Mouse (Mus musculus) T-helper 2 cell (primary cell): ENCODE measurements around the gene Ttc28.

Experiments
- in situ Hi-C: fragments of 300-600 bp; cut with MboI, MseI; formaldehyde crosslinking; loops from one replicate; pipeline ENCODE4 v1.15.1; 2025; ENCODE audit warnings: high pct_unique_total_duplicates

Ttc28 gene

DNA sequence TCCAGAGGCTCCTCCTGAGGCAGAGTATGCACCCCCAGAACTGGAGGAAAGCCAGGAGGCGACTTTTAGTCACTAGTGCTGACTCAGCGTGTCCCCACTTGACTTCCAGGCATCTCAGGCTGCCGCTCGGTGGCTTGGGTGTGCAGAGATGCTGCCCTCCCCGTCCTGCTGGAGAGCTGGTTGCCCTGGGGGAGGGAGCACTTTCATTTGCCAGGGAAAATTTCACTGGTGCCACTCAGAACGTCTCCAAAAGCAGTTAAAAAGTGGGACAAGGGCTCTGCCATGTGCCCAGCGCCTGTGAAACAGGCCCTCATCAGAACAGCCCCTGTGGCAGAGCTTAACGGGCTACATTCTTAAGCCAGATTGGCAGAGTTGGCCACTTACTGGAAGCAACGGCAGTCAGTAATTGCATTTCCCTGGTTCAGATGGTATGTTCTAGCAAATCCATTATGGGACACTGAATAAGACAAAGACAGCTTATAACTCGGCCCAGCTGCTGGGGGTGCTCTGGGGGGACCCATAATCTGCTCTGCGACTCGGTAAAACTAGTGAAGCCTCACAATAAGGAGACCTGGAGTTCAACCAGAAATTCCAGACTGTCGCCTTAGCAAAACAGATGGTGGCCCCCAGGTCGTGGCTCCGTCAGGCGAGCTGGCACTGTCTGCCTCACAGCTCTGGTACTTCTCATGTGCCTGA, 321.5 kb downstream of the Ttc28 start:
- in situ Hi-C loops, result loop anchor here (10.0 kb wide), 1 partner anchor 216 kb away; no protein-coding TSS in a partner anchor

DNA sequence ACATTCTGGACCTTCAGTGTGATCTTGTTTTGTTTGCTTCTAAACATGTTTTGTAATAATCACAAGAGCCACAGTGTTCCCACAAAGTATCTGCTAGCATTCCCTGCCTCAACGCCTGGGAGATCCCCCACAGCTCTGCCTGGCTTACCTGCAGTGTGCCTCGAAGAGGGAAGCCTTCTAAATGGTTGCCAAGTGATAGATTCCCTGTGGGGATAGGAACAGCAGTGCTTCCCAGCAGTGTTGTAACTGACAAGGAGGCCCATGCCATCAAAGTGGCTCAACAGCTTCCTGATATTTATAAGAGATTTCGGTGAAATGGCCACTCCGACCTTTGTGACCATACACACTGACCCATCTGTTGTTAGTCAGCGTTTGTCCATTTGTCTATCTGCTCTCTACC, 324.6 kb downstream of the Ttc28 start:
- in situ Hi-C loops, result loop anchor here (10.0 kb wide), 1 partner anchor 219 kb away; no protein-coding TSS in a partner anchor

DNA sequence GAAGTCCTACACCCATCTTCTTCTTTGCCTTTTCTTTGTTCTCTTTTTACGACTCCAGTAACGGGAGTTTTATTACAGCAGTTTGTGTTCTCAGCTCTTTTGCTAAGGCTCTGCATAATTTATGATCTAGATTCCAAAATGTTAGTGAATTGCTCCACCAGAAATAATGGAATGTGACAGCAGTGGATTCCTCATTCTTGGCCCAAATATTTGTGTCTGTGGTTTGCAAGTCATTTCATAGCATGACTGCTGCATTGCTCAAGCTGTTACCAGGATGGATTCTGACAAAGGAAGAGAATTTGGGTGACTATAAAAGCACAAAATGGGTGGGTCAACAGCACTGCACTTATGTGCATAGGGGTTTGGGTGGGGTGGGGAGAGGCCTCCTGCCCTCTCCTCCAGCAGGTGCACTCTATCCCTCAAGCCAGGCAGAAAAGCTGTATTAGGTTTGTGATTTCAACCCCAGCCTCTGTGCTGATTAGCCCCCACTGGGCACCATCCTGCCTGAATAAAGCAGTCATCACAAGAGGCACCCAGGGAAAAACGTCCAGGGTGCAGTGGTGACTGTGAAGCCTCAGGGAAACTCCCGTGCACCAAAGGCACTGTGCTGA, 325.5 kb downstream of the Ttc28 start:
- in situ Hi-C loops, result loop anchor here (10.0 kb wide), 1 partner anchor 220 kb away; no protein-coding TSS in a partner anchor

DNA sequence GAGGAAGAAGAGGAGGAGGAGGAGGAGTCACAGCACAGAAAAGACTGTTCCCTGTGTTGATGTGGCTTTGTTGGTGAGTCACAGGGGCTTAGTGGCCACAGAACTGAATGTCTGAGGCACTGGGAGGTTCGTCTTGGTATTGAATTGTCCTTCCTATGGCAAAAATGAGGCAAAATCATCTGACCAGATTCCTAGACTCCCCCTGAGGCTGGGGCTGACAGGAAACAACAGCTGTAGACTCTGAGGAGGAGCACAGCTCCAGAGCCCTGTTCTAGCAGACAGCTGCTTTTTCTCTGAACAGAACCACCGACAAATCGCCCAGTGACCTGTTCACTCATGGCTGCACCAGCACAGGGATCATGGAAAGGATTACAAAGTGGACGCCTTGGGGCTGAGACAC, 326.2 kb downstream of the Ttc28 start:
- in situ Hi-C loops, result loop anchor here (10.0 kb wide), 1 partner anchor 221 kb away; no protein-coding TSS in a partner anchor

DNA sequence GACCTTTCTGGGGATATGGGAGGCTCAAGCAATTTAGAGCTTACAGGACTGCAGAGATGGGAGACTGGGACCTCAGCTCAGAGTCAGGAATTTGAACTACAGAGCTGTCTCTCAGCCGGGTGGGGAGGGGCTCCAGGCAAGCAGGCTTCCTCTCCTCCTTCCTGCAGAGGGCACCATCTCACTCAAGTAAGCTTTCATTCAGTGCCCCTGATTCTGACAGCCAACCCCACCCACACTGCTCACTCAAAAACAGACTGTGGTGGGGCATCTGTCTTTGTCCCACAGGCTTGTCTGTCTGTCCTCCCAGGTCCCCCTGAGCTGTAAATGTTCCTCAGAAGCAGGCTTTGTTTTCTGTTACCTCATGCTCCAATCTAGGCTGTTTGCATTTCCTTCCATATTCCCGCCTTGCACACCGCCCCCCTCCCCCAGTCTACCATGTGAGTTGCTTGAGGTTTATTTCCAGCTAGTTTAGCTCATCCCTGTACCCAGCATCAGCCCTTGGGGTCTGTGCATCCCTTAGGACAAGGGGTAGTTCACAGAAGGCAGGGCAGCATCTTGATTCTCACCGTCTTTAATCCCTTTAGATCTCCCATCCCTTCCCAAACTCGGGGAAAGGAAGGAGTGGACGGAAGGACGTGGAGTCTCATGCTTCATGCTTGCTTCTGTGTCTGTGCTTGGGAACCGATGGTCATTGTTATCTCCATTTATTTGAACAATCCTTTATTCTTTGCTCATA, 328.5 kb downstream of the Ttc28 start:
- in situ Hi-C loops, result loop anchor here (10.0 kb wide), 1 partner anchor 223 kb away; no protein-coding TSS in a partner anchor

DNA sequence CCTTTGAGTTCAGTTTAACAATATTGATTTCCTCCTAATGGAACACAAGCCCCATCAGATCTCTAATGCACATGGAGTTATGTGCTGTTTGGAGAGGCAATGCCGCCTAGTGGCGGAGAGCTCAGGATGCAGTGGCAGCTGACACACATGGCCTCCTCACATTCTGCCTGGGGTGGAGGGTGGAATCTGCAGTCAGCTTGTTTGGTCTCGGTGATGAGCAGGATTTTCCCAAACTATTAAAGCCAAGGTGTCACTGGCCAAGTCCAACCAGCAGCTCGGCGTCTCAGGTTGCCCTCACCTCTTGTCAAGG, 329.0 kb downstream of the Ttc28 start:
- in situ Hi-C loops, result loop anchor here (10.0 kb wide), 1 partner anchor 224 kb away; no protein-coding TSS in a partner anchor

DNA sequence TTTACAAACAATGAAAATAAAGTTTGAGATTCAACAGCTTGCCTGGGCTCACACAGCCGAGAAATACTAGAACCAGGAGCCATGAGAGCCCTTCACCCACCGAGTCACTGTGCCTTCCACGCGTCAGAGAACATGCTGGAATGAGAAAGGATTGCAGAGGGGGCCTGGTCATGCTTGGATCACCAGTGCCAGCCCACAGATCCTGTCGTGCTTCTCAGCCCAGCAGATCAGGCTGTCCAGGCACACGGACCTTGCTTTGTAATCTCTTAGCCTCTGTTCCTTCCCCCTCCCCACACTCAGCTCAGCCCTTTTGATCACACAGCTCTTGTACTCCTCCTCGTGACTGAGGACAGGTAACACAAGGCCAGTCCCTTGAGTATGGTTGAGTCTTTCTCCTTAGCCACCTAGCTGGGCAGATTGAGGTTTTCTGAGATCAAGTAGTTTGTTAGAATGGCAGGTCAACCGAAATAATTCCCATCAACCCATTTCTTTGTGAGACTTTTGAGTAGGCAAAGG, 334.4 kb downstream of the Ttc28 start:
- in situ Hi-C loops, result loop anchor here (10.0 kb wide), 1 partner anchor 179 kb away; no protein-coding TSS in a partner anchor

DNA sequence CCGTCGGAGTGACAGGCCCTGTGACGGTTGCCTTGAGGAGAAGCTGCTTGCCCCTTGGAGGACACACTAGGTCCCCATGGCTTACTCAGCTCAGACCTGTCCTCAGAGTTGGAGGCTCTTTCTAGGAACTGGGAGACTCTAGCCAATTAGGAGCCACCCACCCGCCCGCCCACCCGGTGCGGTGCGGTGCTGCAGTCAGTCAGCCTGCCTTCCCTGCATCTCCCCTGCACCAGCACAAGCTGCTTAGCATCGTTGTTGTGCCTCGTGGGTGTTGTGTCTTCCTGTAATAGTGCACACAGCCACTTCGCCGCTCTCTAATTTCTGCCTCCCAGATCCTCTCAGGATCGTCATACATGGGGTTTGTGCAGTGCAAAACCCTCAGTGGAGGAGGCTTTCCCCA, 335.3 kb downstream of the Ttc28 start:
- in situ Hi-C loops, result loop anchor here (10.0 kb wide), 1 partner anchor 180 kb away; no protein-coding TSS in a partner anchor

DNA sequence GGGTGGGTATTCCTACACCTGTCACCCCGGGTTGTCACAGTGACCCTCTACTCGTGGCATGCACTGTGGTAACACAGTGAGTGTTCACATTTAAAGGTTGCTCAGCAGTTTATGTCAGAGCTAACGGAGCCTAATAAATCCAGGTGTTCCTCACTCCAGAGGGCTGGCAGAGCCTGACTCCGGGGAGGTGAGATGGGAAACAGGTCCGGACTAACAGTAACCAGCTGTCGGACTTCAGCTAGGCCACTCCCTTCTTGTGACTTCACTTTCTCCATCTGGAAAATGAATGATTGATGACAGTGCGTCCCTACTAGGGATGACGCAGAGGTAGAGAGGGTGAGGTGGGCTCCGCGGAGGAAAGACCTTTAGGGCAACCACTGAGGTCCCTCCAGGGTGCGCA, 336.1 kb downstream of the Ttc28 start:
- in situ Hi-C loops, result loop anchor here (10.0 kb wide), 1 partner anchor 181 kb away; no protein-coding TSS in a partner anchor

DNA sequence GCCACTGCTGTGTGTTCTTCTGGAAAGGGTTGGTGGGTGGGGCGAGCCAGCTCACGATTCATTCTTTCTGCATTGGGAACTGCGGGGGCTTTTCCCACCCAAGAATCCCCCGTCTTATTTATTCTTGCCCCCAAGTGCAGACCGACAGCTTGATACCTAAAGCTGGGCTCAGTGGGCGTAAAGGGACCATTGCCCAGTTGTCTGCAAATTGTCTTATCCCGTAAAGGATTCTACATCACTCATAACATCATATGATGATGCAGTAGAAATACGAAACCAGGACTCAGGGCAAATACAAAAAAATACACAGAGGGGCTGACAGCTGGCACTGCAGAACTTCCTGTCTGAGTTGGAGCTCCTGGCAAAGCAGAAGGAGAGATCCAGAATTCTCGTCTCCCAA, 336.6 kb downstream of the Ttc28 start:
- in situ Hi-C loops, result loop anchor here (10.0 kb wide), 1 partner anchor 181 kb away; no protein-coding TSS in a partner anchor

DNA sequence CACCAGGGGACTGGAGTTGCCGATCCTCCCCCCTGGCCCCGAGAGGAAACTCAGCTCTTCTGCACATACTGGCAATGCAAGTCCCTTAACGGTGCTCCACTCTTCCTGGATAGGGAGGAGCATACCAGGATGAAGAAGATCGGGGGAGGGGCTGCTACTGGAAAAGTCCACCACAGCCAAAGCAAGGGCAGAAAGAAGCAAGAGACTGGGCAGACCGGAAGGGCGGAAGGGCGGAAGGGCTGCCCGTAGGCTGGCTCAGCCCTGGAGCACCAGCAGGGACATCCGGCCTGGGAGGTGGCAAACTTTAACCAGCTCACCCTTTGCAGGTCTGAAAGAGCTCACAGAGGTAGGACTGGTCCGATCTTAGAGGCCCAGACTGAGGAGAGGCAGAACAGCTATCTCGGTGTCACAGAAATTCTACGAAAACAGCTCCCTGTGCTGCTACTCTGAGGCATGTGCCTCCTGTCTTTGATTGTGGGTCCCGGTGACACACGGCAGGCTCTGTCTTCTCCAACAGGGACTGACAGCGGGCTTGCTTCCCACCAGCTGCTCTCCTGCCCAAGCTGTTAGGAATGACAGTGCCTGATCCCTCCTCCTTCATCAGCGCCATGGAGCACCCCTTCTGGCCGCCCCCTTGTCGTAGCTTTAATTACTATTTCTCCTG, 338.0 kb downstream of the Ttc28 start:
- in situ Hi-C loops, result loop anchor here (10.0 kb wide), 1 partner anchor 183 kb away; no protein-coding TSS in a partner anchor

DNA sequence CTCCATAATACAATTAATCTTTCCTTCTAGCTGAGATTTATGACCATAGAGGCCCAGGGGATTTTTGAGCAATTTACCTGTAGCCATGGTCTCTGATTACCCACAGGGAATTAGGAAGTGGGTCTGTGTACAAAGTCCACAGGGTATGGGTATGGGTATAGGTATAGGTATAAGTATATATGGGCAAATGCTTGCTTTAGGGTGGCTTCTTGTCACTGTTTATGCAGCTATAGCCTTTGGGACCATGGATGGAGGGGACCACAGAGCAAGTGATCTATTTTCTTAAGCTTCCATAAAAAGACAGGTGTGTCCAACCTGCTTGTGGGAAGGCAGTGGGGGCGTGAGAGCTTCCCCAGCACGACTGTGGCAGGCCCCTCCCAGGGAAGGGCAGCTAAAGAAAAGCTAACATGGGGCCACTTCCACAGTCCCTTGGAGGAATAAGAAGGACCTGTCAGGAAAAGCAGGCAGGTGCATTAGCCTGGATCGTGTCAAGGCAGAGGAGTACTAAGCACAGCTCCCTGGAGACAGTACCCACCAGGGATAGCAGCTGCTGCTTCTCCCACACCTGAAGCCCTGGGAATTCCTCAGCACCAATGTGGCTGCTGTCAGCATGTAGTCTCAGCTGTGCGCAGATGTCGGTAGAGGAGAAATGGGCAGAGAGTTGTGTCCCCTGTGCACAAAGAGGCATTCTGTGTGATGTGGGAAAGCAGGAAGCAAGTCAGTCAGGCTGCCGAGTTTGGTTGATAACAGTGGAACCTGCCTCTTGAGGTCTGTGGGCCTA, 338.7 kb downstream of the Ttc28 start:
- in situ Hi-C loops, result loop anchor here (10.0 kb wide), 1 partner anchor 184 kb away; no protein-coding TSS in a partner anchor

DNA sequence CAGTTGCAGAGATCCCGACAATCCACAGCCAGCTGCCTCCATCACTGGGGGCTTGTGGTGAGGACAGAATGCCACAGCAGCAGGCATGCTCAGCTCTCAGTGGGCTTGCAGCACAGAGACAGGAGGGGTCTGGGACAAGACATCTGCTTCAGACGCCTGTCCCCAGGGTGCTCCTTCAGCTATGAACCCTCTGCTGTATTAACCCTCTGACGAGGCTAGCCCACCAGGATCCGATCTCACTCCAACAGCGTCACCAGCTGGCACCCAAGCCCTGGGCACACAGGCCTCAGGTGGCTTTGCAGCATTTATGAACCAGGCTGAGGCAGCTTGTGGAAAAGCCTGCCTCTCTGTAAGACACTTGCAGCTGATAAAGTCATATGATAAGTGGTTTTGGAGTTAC, 339.4 kb downstream of the Ttc28 start:
- in situ Hi-C loops, result loop anchor here (10.0 kb wide), 1 partner anchor 184 kb away; no protein-coding TSS in a partner anchor

DNA sequence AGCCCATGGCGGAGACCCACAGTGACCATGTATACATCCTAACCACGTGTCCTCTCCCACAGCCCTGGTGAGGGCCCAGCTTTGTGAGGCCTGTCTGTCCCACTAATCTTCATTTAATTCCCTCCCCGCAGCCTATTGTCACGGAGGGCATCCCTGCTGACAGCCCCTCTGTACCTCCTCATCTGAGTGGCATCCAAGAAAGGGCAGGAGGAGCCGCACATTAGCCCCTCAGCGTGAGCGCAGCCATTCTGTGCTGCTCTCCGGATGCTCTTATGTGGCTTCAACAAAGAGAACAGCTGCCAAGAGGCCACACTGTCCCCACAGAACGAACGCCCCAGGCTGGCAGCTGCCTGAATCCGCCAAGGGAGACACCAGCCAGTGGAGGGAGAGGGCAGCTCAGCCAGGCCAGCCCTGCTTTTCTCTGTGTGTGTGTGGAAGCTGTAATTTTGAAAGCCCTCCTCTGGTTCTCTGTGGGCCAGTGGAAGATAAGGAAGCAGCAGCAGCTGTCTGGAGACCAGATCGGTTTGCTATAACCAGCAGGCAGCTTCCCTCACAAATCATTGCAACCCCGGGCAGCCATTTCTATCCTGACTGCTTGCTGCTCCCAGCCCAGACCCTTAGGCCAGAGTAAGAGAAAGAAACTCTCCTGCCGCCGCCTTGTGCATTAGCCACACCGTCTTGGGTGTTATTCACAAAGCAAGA, 341.2 kb downstream of the Ttc28 start:
- in situ Hi-C loops, result no loop called here

DNA sequence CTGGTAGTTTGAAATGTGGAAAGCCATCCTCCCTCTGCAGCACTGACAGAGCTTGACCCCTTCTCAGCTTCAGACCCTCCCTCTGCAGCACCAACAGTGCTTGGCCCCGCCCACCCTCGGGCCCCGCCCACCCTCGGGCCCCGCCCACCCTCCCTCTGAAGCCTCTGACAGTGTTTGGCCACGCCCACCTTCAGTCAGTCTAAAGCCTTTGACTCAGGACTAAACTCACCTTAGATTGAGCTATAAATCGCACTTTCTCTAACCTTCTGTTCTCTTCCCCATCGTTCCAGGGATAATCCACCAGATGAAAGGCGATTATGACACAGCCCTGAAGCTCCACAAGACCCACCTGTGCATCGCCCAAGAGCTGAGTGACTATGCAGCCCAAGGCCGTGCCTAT, 343.2 kb downstream of the Ttc28 start:
- in situ Hi-C loops, result no loop called here

DNA sequence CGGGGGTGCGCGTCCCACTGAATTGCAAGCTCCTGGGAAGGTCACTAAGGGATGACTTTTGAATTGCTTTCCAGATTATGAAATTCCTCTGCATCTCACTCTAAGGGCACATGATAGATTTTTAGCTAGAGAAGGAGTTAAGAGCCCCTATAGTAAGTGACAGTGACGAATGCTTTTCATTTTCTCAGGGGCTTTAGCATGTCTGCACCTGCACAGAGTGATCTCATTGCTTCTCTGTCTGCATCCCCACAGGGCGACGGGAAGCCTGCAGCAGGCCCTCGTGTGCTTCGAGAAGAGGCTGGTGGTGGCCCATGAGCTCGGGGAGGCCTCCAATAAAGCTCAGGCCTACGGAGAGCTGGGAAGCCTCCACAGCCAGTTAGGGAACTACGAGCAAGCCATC, 345.7 kb downstream of the Ttc28 start:
- in situ Hi-C loops, result no loop called here

DNA sequence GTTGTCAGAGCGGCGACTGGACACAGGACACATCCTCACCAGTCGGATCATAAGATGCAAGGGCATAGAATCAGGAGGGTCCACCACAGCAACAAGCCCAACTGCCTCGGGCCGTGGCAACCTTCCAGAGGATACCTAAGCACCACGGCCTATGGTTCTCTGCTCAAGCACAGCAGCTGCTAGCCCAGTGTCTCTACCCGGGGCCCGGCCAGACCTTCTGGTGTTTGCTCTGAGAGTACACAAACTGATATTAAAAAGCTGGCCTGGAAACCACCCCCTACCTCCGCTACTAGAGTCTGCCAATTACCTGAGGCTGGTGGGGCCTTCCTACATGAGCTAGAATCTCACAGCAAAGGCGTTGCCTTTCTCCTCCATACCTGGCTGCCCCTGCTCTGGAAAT, 346.9 kb downstream of the Ttc28 start:
- in situ Hi-C loops, result no loop called here

DNA sequence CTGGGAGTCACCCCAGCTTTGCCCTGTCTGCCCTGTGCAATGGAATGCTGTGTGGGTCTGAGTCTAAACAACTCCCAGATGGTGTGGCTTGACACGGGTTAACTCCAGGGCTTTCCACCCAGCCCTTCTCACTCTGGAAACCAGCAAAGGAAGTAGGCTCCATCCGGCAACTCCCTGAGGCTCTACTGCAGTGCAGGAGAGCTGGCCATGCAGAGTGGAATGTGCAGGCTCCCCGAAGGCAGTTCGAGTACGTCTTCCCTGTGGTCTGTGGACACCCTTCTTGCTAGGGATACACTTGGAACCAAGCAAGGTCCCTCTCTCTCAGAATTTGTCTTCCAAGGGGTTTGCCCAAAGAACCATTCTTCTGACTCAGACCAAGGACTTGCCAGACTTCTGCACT, 348.2 kb downstream of the Ttc28 start:
- in situ Hi-C loops, result no loop called here

DNA sequence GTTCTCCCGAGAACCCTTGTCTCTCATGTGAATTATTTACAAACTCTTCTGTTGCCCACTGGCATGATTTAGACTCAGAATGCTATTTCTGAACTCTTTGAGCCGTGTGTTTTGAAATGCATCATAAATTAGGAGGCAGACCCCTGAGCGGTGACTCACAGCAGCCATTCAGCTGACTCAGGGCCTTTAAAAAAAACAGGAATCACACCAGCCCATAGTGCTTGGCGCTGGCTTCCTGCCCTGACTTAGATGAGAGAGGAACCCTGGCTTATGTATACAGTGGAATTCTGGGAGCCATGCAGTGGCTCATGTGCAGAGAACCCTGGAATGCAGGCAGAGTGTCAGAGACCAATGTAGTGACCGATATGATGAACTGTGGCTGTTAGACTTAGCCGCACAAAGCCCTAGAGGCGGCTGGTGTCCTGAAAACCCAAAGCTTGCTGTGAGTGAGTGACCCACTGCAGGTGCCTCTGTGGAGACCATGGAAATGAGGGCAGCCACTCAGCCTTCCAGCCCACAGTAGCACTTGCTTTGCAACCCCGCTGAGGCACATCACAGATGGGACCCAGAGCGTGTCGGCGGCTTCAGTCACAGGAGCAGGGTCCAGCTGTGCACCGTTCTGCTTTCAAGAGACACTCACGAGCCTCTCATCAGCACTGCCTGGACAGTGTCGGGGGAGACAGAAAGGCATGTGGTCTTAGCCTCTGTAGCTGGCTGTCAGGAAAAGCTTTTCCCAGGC, 348.9 kb downstream of the Ttc28 start:
- in situ Hi-C loops, result no loop called here
